Mouse (Mus musculus): ENCODE measurements at regions not wholly inside any gene's neighbourhood (a gene's known extent, or its start where the extent isn't known, plus 50 kb on each side); places are given as distances from the start of the nearest gene placed in this dataset.

GRCm38 (mm10) chr12:95355151-95355550, 336.9 kb upstream of the Flrt2 start:
- no peak for TF ChIP-seq CHD2 (IDR thresholded peaks at IDR 0.05; ENCODE audit: low read depth, low read length)
- no peak for TF ChIP-seq ZC3H11A (IDR thresholded peaks at IDR 0.05; ENCODE audit: borderline replicate concordance, low read depth, low read length)
- no peak for TF ChIP-seq ZNF384 (IDR thresholded peaks at IDR 0.05; ENCODE audit: low read depth, low read length)
- TF ChIP-seq HCFC1 (IDR thresholded peaks at IDR 0.05; ENCODE audit: borderline replicate concordance, insufficient read depth, low read length): no peak
- TF ChIP-seq MAFK (IDR thresholded peaks at IDR 0.05; ENCODE audit: insufficient read depth, low read depth, low read length): no peak
